ENCODE assay signal across 8 mouse cellular contexts in genomic region chr4:44173177-44173576, GRCm38 (mm10).
DNase-seq lines count a peak whose midpoint lies in the region; ATAC-seq and TF ChIP-seq lines count a peak whose summit lies in the region.

No protein-coding gene starts in this region.

- DNase-seq in hindbrain, embryonic 11.5 days (ENCODE audit: low spot score): peak; percentile 72
- DNase-seq in Muller cell, postnatal 12 days (ENCODE audit: inconsistent ontology term): peak; percentile 58
- DNase-seq in cerebellum, adult 2 months: peak; percentile 57 to 69
- DNase-seq in gastrocnemius, postnatal 10 days: peak; percentile 21
- peak; percentile 49 to 63 for DNase-seq in layer of hippocampus, adult 2 months (ENCODE audit: low spot score in 2 of 2)
- DNase-seq in mesoderm, embryonic 11.5 days (ENCODE audit: low read depth, low spot score): peak; percentile 79
- peak; percentile 78 for DNase-seq in thymus, postnatal 0 days (ENCODE audit: low spot score)

- WGBS in hindbrain, embryonic 11.5 days: 3% methylated on average over 1 of the region's 1 CpGs
- WGBS in hindbrain, embryonic 12.5 days: 0% methylated on average over 1 of the region's 1 CpGs
- WGBS in cerebellum, adult 2 months: 0% methylated on average over 1 of the region's 1 CpGs

- TF ChIP-seq POLR2A in cerebellum, adult 2 months (IDR thresholded peaks at IDR 0.05; ENCODE audit: borderline replicate concordance, insufficient read depth, low read length): no peak

- H3K36me3 ChIP-seq in hindbrain, embryonic 11.5 days (ENCODE audit: control insufficient read depth, insufficient read depth, low read length): no peaks in the 10 kb centered on the region
- no peaks in the 10 kb centered on the region for H3K36me3 ChIP-seq in hindbrain, embryonic 12.5 days

- no peak for ATAC-seq in hindbrain, embryonic 11.5 days (ENCODE audit: low FRiP score)
- ATAC-seq in hindbrain, embryonic 12.5 days (ENCODE audit: low FRiP score): no peak

- no peaks in the 10 kb centered on the region for H3K27me3 ChIP-seq in hindbrain, embryonic 11.5 days (ENCODE audit: control insufficient read depth, insufficient read depth, low read length)
- no peaks in the 10 kb centered on the region for H3K27me3 ChIP-seq in hindbrain, embryonic 12.5 days
- H3K27me3 ChIP-seq in cerebellum, adult 2 months (ENCODE audit: control insufficient read depth, insufficient read depth, low read length): no peaks in the 10 kb centered on the region

- no peak overlapping the region for H3K4me3 ChIP-seq in hindbrain, embryonic 11.5 days (ENCODE audit: low read depth, low read length)
- H3K4me3 ChIP-seq in hindbrain, embryonic 12.5 days: no peak overlapping the region
- no peak overlapping the region for H3K4me3 ChIP-seq in cerebellum, adult 2 months (replicated peaks; ENCODE audit: insufficient read depth, low read depth, low read length)
- H3K4me3 ChIP-seq in layer of hippocampus, adult 2 months: no peak overlapping the region

- H3K4me1 ChIP-seq in hindbrain, embryonic 11.5 days (replicated peaks; ENCODE audit: control insufficient read depth, insufficient read depth, low read length): 0 out of 2 replicates have a peak, but pooled peaks cover 2% of the 10 kb centered on the region
- peaks cover 7% of the 10 kb centered on the region; the same call in 1 of the 2 replicates for H3K4me1 ChIP-seq in hindbrain, embryonic 12.5 days
- no peaks in the 10 kb centered on the region for H3K4me1 ChIP-seq in cerebellum, adult 2 months (ENCODE audit: control insufficient read depth, insufficient read depth, low read length)

- no peak overlapping the region for H3K27ac ChIP-seq in hindbrain, embryonic 11.5 days (ENCODE audit: low read depth, low read length)
- no peak overlapping the region for H3K27ac ChIP-seq in hindbrain, embryonic 12.5 days
- H3K27ac ChIP-seq in cerebellum, adult 2 months (ENCODE audit: insufficient read depth, low read length): no peak overlapping the region
- no peak overlapping the region for H3K27ac ChIP-seq in layer of hippocampus, adult 2 months

- TF ChIP-seq CTCF in cerebellum, adult 2 months (IDR thresholded peaks at IDR 0.05; ENCODE audit: borderline replicate concordance, insufficient read depth, low read depth, low read length): peak; percentile 62; the same call in 1 of the 2 replicates
- peak; percentile 83 for TF ChIP-seq CTCF in layer of hippocampus, adult 2 months (conservative IDR thresholded peaks at IDR 0.05)

- H3K9ac ChIP-seq in hindbrain, embryonic 11.5 days (ENCODE audit: low read depth, low read length): no peak overlapping the region
- H3K9ac ChIP-seq in hindbrain, embryonic 12.5 days: no peak overlapping the region

- no peaks in the 10 kb centered on the region for H3K9me3 ChIP-seq in hindbrain, embryonic 11.5 days (ENCODE audit: control insufficient read depth, low read length)
- no peaks in the 10 kb centered on the region for H3K9me3 ChIP-seq in hindbrain, embryonic 12.5 days (replicated peaks)

- H3K4me2 ChIP-seq in hindbrain, embryonic 11.5 days (replicated peaks; ENCODE audit: low read depth, low read length): no peak overlapping the region
- no peak overlapping the region for H3K4me2 ChIP-seq in hindbrain, embryonic 12.5 days (replicated peaks)

Comparison
In these comparisons a context has a peak if more than half of its experiments do, and no peak if none do; other contexts are left out.
1. DNase-seq: peak in every context shown above with its lines; median percentile 79 in mesoderm, embryonic 11.5 days; 78 in thymus, postnatal 0 days; 72 in hindbrain, embryonic 11.5 days; 63 in cerebellum, adult 2 months; 58 in Muller cell, postnatal 12 days; 56 in layer of hippocampus, adult 2 months; 21 in gastrocnemius, postnatal 10 days.